Mouse (Mus musculus) embryo, embryonic 11.5 days (tissue): ENCODE results near the gene Asgr2.
"Not testable (repeated sequence)": the region's sequence is repeated elsewhere in the genome, so short reads cannot be mapped to it uniquely, and the experiment has no call there.

Source experiments
- DNase-seq: peaks from one replicate; pipeline ENCODE4 v3.0.0-alpha.2; 2012; ENCODE audit warnings: low read depth, low spot score

The Asgr2 gene

DNA sequence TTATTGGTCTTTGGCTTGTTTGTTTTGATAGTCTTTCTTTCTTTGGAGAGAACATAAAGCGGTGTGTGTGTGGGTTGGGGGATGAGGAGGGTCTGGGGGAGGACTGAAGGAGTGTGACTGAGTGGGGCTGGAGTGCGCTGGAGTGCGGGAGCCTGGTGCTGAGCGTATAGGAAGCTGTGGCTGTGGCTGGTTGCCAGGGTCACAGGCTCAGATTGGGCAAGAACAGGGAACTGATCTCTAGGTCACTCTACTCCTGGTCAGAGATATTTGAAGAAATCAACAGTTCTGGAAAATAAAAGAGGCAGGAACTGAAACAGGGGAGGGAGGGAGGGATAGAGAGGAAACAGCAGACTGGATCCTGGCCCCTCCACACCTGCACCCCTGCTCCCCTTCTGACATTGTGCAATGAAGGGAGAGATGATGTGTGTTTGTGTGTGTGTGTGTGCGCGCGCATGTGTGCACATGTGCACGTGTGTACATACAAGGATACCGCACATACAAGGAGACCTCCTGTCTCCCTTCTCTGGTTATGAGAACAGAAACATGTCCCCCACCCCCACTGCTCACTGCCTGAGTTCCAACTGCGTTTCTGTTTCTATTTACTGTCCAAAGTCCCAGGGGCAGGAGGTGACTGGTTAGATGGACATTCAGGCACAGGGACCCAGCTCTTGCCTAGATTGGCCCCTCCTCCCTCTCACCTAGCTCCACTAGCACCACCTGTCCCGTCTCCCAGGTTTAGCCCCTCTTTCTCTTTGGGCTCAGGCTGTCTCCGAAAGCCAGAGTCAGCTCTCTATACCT lies at the start of gene Asgr2:
Gene Asgr2 (plus strand): TSS at position 659 of the 798 bp plus-strand sequence.
- DNase-seq = no peak

DNA sequence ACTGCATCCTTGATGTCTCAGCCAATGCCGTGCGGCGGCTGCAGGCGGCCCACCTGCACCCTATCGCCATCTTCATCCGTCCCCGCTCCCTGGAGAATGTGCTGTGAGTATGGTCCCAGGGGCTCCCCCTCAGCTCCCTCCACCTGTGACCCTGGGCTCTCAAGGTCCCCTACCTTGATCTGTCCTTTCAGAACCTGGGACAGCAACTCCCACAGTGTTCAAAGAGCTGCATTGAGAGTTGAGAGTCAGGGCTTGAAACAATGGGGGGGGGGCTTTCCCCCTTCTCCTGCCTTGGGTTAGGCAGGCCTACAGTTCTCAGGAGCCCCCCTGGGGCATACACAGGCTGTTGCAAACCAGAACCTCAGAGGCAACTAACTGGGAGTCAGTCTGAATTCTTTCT lies 48.8 kb upstream of the Asgr2 start:
- no peak for DNase-seq

DNA sequence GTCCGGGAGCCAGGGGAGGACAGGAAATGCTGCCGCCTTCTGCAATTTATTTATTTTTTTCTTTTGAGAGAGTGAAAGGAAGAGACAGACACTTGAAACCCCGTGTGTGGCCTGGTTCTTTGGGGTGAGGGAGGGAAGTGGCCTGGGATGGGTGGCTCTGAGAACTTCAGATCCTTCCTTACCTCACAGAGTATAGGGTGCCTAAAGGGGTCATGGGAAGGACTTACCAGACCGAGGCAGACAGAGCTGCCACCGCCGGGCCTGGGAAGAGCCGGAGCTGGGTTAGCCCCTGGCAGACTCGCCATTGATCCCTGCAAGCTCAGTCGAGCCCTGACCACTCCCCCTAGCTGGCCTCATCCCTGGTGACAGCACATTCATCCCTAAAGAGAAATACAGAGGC lies 47.0 kb upstream of the Asgr2 start:
- DNase-seq = no peak

- no peak for DNase-seq
Measured at GRCm38 (mm10) chr11:70049366-70049765, 43.1 kb upstream of the Asgr2 start.

GRCm38 (mm10) chr11:70049816-70050215 lies 42.6 kb upstream of the Asgr2 start:
- DNase-seq = no peak

DNA sequence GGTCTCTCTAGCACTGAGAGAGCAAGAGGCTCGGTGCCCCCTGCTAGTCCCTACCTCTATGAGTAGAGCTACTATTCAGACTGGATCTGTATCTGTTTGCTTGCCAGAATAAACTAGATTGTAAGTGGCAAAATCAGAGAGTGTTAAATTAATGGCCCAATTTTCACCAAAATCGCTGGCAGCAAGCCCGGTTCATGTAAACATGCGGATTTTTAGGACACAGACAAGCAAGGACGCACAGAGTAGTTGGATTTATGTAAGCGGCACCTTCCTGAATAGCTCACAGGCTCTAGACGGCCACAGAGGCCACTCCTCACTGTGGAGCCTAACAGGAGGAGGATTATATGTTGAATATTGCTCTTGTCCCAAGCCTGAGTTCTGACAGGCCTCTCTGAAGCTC lies 39.3 kb upstream of the Asgr2 start:
- no peak for DNase-seq

GRCm38 (mm10) chr11:70053898-70054570 lies 38.4 kb upstream of the Asgr2 start, which contains the start of gene Asgr1:
Gene Asgr1 (plus strand): TSS chr11:70054085.
- DNase-seq = no peak

DNA sequence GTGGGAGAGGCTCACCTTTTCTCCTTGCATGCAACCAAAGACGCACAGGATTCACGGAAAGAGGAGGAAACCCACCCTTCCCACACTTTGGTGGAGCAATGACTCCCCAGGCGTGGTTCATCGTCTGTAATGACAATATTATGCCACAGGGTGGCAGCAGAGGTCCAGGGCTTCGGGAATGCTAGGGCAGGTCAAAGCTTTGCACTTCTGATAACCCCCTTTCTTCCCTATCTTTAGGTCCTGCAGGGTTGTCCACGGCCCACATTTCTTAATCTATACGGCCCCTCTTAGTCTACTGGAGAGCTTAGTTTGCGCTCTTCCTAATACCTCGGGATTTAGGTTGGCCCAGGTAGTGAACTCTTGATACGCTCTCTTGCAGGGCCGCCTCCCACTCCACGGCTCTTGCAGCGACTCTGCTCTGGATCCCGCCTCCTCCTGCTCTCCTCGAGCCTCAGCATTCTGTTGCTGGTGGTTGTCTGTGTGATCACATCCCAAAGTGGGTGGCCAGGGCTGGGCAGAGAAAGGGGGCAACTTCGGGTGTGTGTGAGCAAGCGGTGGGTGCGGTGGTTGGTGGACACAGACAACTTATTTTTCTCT lies 36.7 kb upstream of the Asgr2 start:
- peak; percentile 56 for DNase-seq

GRCm38 (mm10) chr11:70057805-70058204 lies 34.6 kb upstream of the Asgr2 start:
- DNase-seq = no peak

DNA sequence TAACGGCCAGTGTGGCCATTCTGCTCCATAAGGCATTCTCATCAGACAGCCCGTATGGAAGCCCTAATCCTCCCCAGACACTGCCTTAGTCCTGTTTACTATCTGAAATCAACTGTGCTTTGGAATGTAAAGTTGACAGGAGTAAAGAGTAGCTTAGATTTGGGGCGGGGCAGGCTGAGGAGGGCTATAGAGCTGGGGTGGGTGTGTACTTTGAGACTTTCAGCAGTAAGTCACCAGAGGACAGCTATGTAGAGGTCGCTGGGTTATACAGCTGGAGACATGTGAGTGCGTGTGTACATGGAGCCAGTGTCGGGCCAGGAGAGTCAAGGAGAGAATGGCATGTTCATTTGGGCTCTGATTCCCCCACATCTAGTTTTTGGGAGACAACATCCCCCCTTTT lies 32.5 kb upstream of the Asgr2 start:
- no peak for DNase-seq

GRCm38 (mm10) chr11:70063053-70063452 lies 29.4 kb upstream of the Asgr2 start:
- no peak for DNase-seq

GRCm38 (mm10) chr11:70066701-70067100 lies 25.7 kb upstream of the Asgr2 start:
- DNase-seq = no peak

DNA sequence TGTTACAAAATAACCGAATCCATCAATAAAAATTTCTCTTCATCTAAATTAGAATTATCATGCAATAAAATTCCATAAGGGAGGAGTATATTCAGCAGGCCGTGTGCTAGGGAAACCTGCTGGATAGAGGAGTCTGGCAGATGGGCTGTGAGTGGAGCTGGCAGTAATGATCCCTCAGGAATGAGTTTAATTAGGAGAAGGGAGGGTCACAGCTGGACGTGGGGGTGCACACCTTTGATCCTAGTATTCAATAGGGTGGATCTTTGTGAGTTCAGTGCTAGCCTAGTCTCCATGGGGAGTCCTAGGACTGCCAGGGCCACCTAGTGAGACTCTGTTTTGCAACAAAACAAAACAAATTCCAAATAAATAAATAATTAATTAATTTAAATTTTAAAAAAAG lies 24.2 kb upstream of the Asgr2 start:
- no peak for DNase-seq

GRCm38 (mm10) chr11:70070057-70070456 lies 22.4 kb upstream of the Asgr2 start:
- no peak for DNase-seq

GRCm38 (mm10) chr11:70070603-70071002 lies 21.8 kb upstream of the Asgr2 start:
- DNase-seq = not testable (repeated sequence)

DNA sequence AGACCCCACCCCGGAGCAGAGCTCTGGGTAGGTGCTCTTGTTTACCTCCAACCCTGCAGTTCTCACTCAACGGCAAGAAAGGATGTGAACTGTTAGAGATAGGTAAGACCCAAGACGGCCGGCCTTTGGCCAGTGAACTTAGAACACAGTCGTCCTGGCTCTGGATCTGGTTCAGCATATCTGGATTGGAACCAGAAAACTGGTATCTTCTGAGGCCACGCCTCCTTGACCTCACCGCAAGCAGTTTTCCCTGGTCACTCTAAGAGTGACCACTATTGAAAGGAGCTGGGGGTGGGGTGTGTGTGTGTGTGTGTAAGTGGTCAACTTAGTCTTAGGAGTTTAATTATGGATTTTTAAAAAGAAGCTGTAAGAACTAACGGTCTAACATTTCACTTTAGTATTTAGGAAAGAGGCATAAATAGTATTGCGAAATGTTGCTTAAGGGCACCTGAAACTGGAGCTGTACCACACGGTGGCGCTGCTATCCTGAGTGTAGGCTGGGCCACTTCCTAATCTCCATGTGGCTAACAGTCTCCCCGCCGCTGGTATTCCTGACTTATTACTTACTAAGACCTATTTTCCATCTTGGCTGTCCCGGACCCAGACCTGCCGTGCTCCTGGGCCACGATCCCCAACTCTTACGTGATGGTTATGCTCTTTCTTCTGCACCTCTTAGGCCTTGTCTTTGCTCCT lies 17.9 kb upstream of the Asgr2 start:
- DNase-seq = peak; percentile 69

DNA sequence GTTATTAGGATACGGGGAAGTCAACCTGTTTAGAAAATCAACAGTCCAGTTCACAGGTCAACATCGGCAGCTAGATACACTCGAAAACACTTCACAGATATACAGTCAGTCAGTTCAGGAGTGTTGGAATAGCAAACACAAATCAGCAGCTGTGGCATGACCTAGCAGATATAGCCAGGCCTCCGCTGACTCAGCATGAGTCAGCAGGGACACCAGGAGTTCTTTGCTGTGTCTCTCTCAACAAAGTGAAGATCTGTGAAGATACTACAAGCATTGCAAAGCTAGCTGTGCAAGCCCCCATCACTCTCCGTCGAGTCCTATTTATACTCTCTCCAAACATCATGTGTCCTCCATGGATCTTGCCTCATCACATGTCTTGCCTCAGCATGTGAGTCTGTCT lies 16.9 kb upstream of the Asgr2 start:
- no peak for DNase-seq

DNA sequence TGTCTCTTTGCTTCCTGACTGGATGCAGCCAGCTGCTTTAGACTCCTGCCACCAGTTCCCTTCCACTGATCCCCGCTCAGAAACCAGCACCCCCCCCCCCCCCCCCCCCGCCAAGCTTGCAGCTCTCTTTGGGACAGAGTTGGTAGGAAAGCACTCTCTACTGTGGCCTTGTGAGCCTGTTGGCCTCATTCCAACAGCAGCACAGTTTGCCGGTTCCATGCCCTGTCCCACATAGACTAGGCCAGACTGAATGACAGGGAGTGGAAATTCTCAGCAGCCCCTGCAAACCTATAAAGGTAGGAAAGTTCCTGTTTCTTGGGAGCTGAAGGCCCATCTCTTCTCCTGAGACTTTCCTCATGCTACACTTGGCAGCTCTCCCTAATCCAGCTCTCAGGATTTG lies 15.0 kb upstream of the Asgr2 start:
- DNase-seq = no peak

DNA sequence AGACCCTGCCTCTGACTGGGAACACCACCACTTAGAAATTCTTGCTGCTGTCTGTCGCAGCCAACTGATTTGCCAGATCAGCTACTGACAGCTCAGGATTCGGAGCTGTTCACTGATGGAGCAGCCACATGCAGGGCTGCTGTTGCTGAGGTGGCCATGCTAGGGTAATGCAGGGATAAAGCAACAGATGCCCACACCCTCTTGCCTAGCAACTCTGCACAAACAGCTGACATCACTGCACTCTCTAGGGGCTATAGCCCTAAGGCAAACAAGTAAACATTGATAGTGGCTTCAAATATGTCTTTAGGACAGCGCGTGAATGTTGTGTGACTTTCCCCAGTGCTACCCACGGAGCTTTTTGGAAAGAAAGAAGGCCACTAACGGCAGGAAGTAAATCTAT lies 13.3 kb upstream of the Asgr2 start:
- DNase-seq = no peak

DNA sequence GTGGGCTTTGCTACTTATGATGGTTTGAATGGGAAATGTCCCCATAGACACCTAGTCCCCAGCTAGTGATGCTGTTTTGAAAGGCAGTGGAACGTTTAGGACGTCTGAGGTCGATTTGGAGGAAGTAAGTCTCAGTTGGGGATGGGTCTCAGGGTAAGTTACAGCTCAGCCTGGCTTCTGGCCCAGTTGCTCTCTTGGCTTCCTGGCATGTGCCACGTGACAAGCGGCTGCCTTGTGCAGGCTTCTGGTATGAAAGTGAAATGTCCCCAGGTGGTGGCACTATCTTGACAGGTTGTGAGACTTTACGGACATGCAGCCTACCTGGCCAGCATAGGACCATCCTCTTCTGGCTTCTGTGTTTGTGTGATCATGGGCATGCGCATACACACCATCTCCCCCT lies 12.5 kb upstream of the Asgr2 start:
- DNase-seq = no peak

DNA sequence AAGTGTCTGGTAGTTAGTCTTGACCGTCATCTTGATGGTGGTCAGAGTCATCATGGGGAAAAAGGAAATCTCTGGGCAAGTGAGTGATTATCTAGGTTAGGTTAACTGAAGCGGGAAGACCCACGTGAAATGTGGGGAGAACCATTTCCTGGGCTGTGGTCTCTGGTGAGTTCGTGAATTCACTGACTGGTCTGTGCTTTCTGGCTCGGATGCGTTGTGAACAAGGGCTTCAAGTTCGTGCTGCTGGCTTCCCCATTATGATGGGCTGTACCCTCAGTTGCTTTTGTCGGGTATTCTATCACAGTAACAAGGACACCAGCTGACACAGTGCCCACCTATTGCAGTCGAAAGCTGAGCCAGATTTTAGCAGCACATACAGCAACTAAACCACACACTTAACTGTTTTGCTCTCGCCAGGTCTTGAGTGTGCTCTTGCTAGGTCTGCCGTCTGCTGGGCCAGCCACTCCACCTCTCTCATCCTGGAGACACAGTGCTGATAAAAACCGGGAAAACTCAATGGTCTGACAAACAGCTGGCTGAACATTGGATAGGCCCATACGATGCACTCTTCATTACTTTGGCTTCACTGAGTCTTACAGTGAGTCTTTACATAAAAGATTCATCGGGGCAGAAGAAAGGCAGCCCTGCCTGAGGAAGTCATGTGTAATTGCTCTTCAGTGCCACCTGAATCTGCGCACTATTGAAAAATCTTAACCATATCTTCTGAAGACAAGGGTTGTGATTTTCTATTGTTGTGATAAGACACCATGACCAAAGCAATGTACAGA lies 11.4 kb upstream of the Asgr2 start:
- no peak for DNase-seq
